Mouse (Mus musculus) liver, adult (tissue): ENCODE data around the gene Gm49387.

Experiments used
- GATA4 ChIP-seq: IDR thresholded peaks from 2 replicates; pipeline ENCODE4 v1.6.1; 2014; ENCODE audit warnings: mild to moderate bottlenecking, low read length; ENCODE audit not compliant: insufficient replicate concordance

The Gm49387 gene

GRCm38 (mm10) chr14:31652624-31653023 lies 11.9 kb upstream of the Gm49387 start:
- TF ChIP-seq GATA4, result no peak

- TF ChIP-seq GATA4, result no peak
Measured at GRCm38 (mm10) chr14:31652106-31652505, 11.4 kb upstream of the Gm49387 start.

GRCm38 (mm10) chr14:31651206-31651605 lies 10.5 kb upstream of the Gm49387 start:
- no peak for TF ChIP-seq GATA4

- no peak for TF ChIP-seq GATA4
Measured at GRCm38 (mm10) chr14:31650347-31650746, 9.7 kb upstream of the Gm49387 start.

- no peak for TF ChIP-seq GATA4
Measured at GRCm38 (mm10) chr14:31647991-31648390, 7.3 kb upstream of the Gm49387 start.

GRCm38 (mm10) chr14:31645920-31646319 lies 5.2 kb upstream of the Gm49387 start:
- TF ChIP-seq GATA4, result no peak

- TF ChIP-seq GATA4, result peak; percentile 64; the same call in 1 of the 2 replicates
Measured at GRCm38 (mm10) chr14:31644931-31645547, 4.4 kb upstream of the Gm49387 start.

- TF ChIP-seq GATA4, result no peak
Measured at GRCm38 (mm10) chr14:31644183-31644830, 3.6 kb upstream of the Gm49387 start.

GRCm38 (mm10) chr14:31641506-31642155 lies 953 bp upstream of the Gm49387 start:
- no peak for TF ChIP-seq GATA4

GRCm38 (mm10) chr14:31640890-31641505 lies 320 bp upstream of the Gm49387 start, which contains the start of the genes Btd and Hacl1:
Gene Btd (plus strand): TSS chr14:31641028.
Gene Hacl1 (minus strand): TSS chr14:31641286.
- peak; percentile 51; the same call in 1 of the 2 replicates for TF ChIP-seq GATA4

GRCm38 (mm10) chr14:31630677-31631076 lies 10.0 kb downstream of the Gm49387 start:
- TF ChIP-seq GATA4, result no peak

GRCm38 (mm10) chr14:31622748-31623147 lies 17.9 kb downstream of the Gm49387 start:
- no peak for TF ChIP-seq GATA4

- no peak for TF ChIP-seq GATA4
Measured at GRCm38 (mm10) chr14:31620591-31621223, 20.0 kb downstream of the Gm49387 start.

- no peak for TF ChIP-seq GATA4
Measured at GRCm38 (mm10) chr14:31617997-31618396, 22.7 kb downstream of the Gm49387 start.

GRCm38 (mm10) chr14:31617204-31617603 lies 23.5 kb downstream of the Gm49387 start:
- TF ChIP-seq GATA4, result no peak

GRCm38 (mm10) chr14:31613671-31614070 lies 27.0 kb downstream of the Gm49387 start:
- no peak for TF ChIP-seq GATA4

GRCm38 (mm10) chr14:31611986-31612385 lies 28.7 kb downstream of the Gm49387 start:
- TF ChIP-seq GATA4, result no peak
